Mouse (Mus musculus) neural tube, embryonic 15.5 days (tissue): ENCODE results near the gene Fndc7. TPM values are rescaled to one million over a fixed set of nuclear protein-coding genes. Genes with fewer than 3 reads are reported as not detected.
"Not testable (repeated sequence)": the region's sequence is repeated elsewhere in the genome, so short reads cannot be mapped to it uniquely, and the experiment has no call there.

Experiments
- ATAC-seq: fragments of 200-750 bp; cut with Nextera tagmentation; 2 replicates; pipeline ENCODE4 v1.8.0; 2017; ENCODE audit warnings: mild to moderate bottlenecking, moderate TSS enrichment, moderate library complexity; ENCODE audit not compliant: low FRiP score
- H3K27ac ChIP-seq: fragments of 300-500 bp; sonication (generic); replicated peaks from 2 replicates; pipeline ENCODE4 v1.5.1; 2015; ENCODE audit warnings: mild to moderate bottlenecking, inconsistent platforms
- H3K27me3 ChIP-seq: fragments of 300-500 bp; sonication (generic); replicated peaks from 2 replicates; pipeline ENCODE4 v1.6.1; 2015; ENCODE audit warnings: inconsistent platforms
- H3K36me3 ChIP-seq: fragments of 300-500 bp; sonication (generic); 2 replicates; pipeline ENCODE4 v1.6.1; 2015; ENCODE audit warnings: inconsistent platforms
- H3K4me1 ChIP-seq: fragments of 300-500 bp; sonication (generic); 2 replicates; pipeline ENCODE4 v1.6.1; 2015; ENCODE audit warnings: inconsistent platforms
- H3K4me2 ChIP-seq: fragments of 300-500 bp; sonication (generic); 2 replicates; pipeline ENCODE4 v1.6.1; 2015; ENCODE audit warnings: inconsistent platforms, mild to moderate bottlenecking, moderate library complexity
- H3K4me3 ChIP-seq: fragments of 300-500 bp; sonication (generic); replicated peaks from 2 replicates; pipeline ENCODE4 v1.5.1; 2015; ENCODE audit warnings: mild to moderate bottlenecking, inconsistent platforms
- H3K9ac ChIP-seq: fragments of 300-500 bp; sonication (generic); replicated peaks from 2 replicates; pipeline ENCODE4 v1.6.1; 2015; ENCODE audit warnings: mild to moderate bottlenecking, inconsistent platforms
- H3K9me3 ChIP-seq: fragments of 300-500 bp; sonication (generic); replicated peaks from 2 replicates; pipeline ENCODE4 v1.6.1; 2016; ENCODE audit warnings: inconsistent platforms
- WGBS: fragments of 180-500 bp; shearing (Covaris S2); methylation state at CpG from one replicate; pipeline ENCODE4 v1.1.7; 2015; ENCODE audit warnings: mixed read lengths; 5-methylcytosine and 5-hydroxymethylcytosine counted together
- polyA plus RNA-seq: library from polyadenylated mRNA; unstranded; fragments of >200 nt; fragmentation: Nextera tagmentation; extraction: Ambion mirVana; gene quantifications from 2 replicates; pipeline ENCODE4 v1.2.1, GENCODE M21; 2015

Gene Fndc7
- polyA plus RNA-seq, 1 experiment from 2014 or later = 0.04 TPM

GRCm38 (mm10) chr3:108865129-108865528, 24.7 kb downstream of the Fndc7 start:
- Histone ChIP-seq H3K27me3 (no peaks in the 10 kb centered on the region), H3K9me3 (no peaks in the 10 kb centered on the region), H3K4me2 (no peak overlapping the region), H3K4me3 (no peak overlapping the region), H3K27ac (no peak overlapping the region), H3K4me1 (no peaks in the 10 kb centered on the region), H3K36me3 (no peaks in the 10 kb centered on the region), H3K9ac (no peak overlapping the region)
- 47% methylated on average over 3 of the region's 3 CpGs for WGBS
- no peak for ATAC-seq

- H3K27ac ChIP-seq = no peak overlapping the region
- H3K27me3 ChIP-seq = no peaks in the 10 kb centered on the region
- no peak overlapping the region for H3K9ac ChIP-seq
- no peak overlapping the region for H3K4me3 ChIP-seq
- H3K4me2 ChIP-seq = no peak overlapping the region
- H3K9me3 ChIP-seq = no peaks in the 10 kb centered on the region
- H3K36me3 ChIP-seq = no peaks in the 10 kb centered on the region
- H3K4me1 ChIP-seq = peaks cover 5% of the 10 kb centered on the region
- WGBS = 86% methylated on average over 10 of the region's 10 CpGs
- ATAC-seq = no peak
Measured at GRCm38 (mm10) chr3:108863091-108863490, 26.7 kb downstream of the Fndc7 start.

- 96% methylated on average over 4 of the region's 4 CpGs for WGBS
- H3K27ac ChIP-seq, H3K4me2 ChIP-seq, H3K27me3 ChIP-seq, H3K36me3 ChIP-seq, H3K9me3 ChIP-seq, H3K9ac ChIP-seq, H3K4me3 ChIP-seq, ATAC-seq, H3K4me1 ChIP-seq: not testable (repeated sequence)
Measured at GRCm38 (mm10) chr3:108862282-108862681, 27.5 kb downstream of the Fndc7 start.

GRCm38 (mm10) chr3:108860786-108861185, 29.0 kb downstream of the Fndc7 start:
- peaks cover 12% of the 10 kb centered on the region for H3K4me1 ChIP-seq
- H3K4me3 ChIP-seq = no peak overlapping the region
- H3K9me3 ChIP-seq = no peaks in the 10 kb centered on the region
- H3K27ac ChIP-seq = no peak overlapping the region
- no peak overlapping the region for H3K9ac ChIP-seq
- no peaks in the 10 kb centered on the region for H3K27me3 ChIP-seq
- no peaks in the 10 kb centered on the region for H3K36me3 ChIP-seq
- no peak for ATAC-seq
- H3K4me2 ChIP-seq = no peak overlapping the region
- 69% methylated on average over 2 of the region's 2 CpGs for WGBS

- H3K9ac ChIP-seq = no peak overlapping the region
- peaks cover 20% of the 10 kb centered on the region for H3K4me1 ChIP-seq
- H3K27me3 ChIP-seq = no peaks in the 10 kb centered on the region
- peak overlapping the region; percentile 54; the same call in 1 of the 2 replicates for H3K27ac ChIP-seq
- peak overlapping the region; percentile 20 for H3K4me2 ChIP-seq
- no peak overlapping the region for H3K4me3 ChIP-seq
- no peaks in the 10 kb centered on the region for H3K9me3 ChIP-seq
- WGBS = 22% methylated on average over 7 of the region's 7 CpGs
- no peaks in the 10 kb centered on the region for H3K36me3 ChIP-seq
- ATAC-seq = peak; percentile 70
Measured at GRCm38 (mm10) chr3:108858231-108858770, 31.5 kb downstream of the Fndc7 start.

- Histone ChIP-seq H3K4me1 (peaks cover 20% of the 10 kb centered on the region), H3K9ac (no peak overlapping the region), H3K4me3 (no peak overlapping the region), H3K27me3 (no peaks in the 10 kb centered on the region), H3K36me3 (no peaks in the 10 kb centered on the region), H3K4me2 (peak overlapping the region; percentile 20; the same call in 1 of the 2 replicates), H3K9me3 (no peaks in the 10 kb centered on the region), H3K27ac (peak overlapping the region; percentile 54; the same call in 1 of the 2 replicates)
- WGBS = 89% methylated on average over 1 of the region's 1 CpGs
- ATAC-seq = no peak; the same call in 1 of the 2 replicates
Measured at GRCm38 (mm10) chr3:108857714-108858113, 32.1 kb downstream of the Fndc7 start.

GRCm38 (mm10) chr3:108857124-108857470, 32.7 kb downstream of the Fndc7 start:
- no peak for ATAC-seq
- H3K4me1 ChIP-seq = peaks cover 23% of the 10 kb centered on the region
- H3K9me3 ChIP-seq = no peaks in the 10 kb centered on the region
- no peaks in the 10 kb centered on the region for H3K36me3 ChIP-seq
- no peak overlapping the region for H3K27ac ChIP-seq
- no peak overlapping the region for H3K9ac ChIP-seq
- WGBS = 24% methylated on average over 3 of the region's 3 CpGs
- H3K4me3 ChIP-seq = no peak overlapping the region
- no peak overlapping the region for H3K4me2 ChIP-seq
- no peaks in the 10 kb centered on the region for H3K27me3 ChIP-seq

GRCm38 (mm10) chr3:108856386-108857123, 33.3 kb downstream of the Fndc7 start:
- H3K4me2 ChIP-seq = no peak overlapping the region
- H3K4me1 ChIP-seq = peaks cover 26% of the 10 kb centered on the region
- H3K4me3 ChIP-seq = no peak overlapping the region
- H3K9ac ChIP-seq = no peak overlapping the region
- no peaks in the 10 kb centered on the region for H3K27me3 ChIP-seq
- H3K9me3 ChIP-seq = no peaks in the 10 kb centered on the region
- no peak overlapping the region for H3K27ac ChIP-seq
- H3K36me3 ChIP-seq = no peaks in the 10 kb centered on the region
- ATAC-seq = no peak
- 49% methylated on average over 8 of the region's 8 CpGs for WGBS

GRCm38 (mm10) chr3:108855864-108856263, 33.9 kb downstream of the Fndc7 start:
- Histone ChIP-seq H3K27ac (0 out of 2 replicates have a peak overlapping the region, but pooled peaks have one; percentile 20), H3K36me3 (no peaks in the 10 kb centered on the region), H3K4me3 (no peak overlapping the region), H3K27me3 (no peaks in the 10 kb centered on the region), H3K4me2 (no peak overlapping the region), H3K9me3 (no peaks in the 10 kb centered on the region), H3K9ac (no peak overlapping the region), H3K4me1 (peaks cover 26% of the 10 kb centered on the region)
- ATAC-seq = peak; percentile 21; the same call in 1 of the 2 replicates
- WGBS = 65% methylated on average over 10 of the region's 10 CpGs

GRCm38 (mm10) chr3:108855371-108855770, 34.4 kb downstream of the Fndc7 start:
- Histone ChIP-seq H3K4me2 (peak overlapping the region; percentile 9; the same call in 1 of the 2 replicates), H3K4me1 (peaks cover 26% of the 10 kb centered on the region), H3K9me3 (no peaks in the 10 kb centered on the region), H3K9ac (no peak overlapping the region), H3K27ac (0 out of 2 replicates have a peak overlapping the region, but pooled peaks have one; percentile 20), H3K36me3 (no peaks in the 10 kb centered on the region), H3K27me3 (no peaks in the 10 kb centered on the region), H3K4me3 (no peak overlapping the region)
- peak; percentile 13; the same call in 1 of the 2 replicates for ATAC-seq
- 49% methylated on average over 12 of the region's 12 CpGs for WGBS

- H3K27me3 ChIP-seq = no peaks in the 10 kb centered on the region
- 81% methylated on average over 1 of the region's 1 CpGs for WGBS
- no peak overlapping the region for H3K4me2 ChIP-seq
- peaks cover 22% of the 10 kb centered on the region for H3K4me1 ChIP-seq
- H3K9me3 ChIP-seq = no peaks in the 10 kb centered on the region
- no peak overlapping the region for H3K27ac ChIP-seq
- no peak for ATAC-seq
- H3K9ac ChIP-seq = no peak overlapping the region
- no peak overlapping the region for H3K4me3 ChIP-seq
- no peaks in the 10 kb centered on the region for H3K36me3 ChIP-seq
Measured at GRCm38 (mm10) chr3:108853266-108853665, 36.5 kb downstream of the Fndc7 start.
